Mouse (Mus musculus) frontal cortex, adult (tissue): ENCODE data around the gene Cfap46.

ENCODE experiments used
- ATAC-seq: cut with Nextera tagmentation; 2 replicates; pipeline ENCODE4 v1.9.2; 2017; ENCODE audit warnings: mild to moderate bottlenecking, moderate library complexity, mixed read lengths; ENCODE audit not compliant: low TSS enrichment

Cfap46 gene

DNA sequence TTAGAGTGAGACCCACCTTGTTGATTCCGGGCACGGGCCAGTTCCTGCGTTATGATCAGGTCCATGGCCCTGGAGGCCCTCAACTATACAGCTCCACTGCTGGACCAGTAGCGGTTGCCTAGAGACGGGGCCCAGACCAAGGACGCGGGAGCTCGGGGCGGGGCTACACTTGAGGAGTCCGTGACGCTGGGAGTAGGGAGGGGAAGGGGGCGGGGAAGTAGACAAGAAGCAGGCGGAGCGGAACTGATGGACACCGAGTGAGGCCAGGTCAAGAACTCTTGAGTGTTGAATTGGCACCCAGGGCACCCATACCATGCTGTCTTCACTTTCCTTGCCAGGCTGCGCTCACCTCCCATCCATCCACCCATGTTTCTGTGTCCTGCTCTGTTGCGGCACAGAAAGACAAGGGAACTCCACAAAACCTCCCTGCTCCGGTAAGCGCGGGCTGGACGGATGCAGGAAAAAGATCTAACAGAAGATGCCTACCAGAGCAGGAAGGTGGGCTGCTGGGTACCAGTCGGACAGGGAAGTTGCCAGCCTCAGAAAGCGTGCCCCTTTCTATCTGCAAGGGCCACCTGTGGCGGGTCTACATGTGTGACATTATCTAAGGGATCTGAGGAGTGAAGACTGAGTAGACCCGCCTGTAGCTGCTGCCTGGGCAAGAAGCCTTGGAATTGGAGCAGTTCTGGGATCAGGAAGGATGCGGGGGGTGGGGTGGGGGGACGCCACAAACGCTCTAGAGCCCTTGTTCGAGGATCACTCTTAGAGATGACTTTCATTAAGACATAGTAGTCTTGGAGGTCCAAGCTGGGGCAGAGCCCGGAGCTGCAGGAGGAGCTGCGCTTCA, at the start of gene Cfap46:
Cfap46 (minus strand) TSS at position 112 of the 847 bp plus-strand sequence.
- peak; percentile 86 for ATAC-seq

DNA sequence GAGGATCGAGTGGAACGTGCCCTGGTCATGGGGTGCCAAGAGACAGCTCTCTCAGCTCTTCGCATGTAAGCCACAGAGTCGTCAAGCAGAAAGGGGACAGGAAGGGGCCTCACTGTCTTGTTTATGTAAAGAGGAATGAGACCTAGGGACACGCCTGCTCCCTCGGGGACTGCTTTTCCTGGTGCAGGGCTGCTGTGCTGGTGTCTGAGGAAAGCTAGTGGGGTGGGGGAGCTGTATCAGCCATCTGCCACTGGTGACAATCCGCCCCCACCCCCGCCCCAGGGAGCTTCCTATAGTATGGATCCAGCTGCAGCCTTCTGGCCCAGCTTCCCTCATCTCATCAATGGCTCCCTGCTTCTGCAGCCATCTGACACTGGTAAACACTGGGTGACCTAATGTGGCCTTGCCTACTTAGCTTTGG, 47.7 kb upstream of the Cfap46 start:
- peak; percentile 44; the same call in 1 of the 2 replicates for ATAC-seq

DNA sequence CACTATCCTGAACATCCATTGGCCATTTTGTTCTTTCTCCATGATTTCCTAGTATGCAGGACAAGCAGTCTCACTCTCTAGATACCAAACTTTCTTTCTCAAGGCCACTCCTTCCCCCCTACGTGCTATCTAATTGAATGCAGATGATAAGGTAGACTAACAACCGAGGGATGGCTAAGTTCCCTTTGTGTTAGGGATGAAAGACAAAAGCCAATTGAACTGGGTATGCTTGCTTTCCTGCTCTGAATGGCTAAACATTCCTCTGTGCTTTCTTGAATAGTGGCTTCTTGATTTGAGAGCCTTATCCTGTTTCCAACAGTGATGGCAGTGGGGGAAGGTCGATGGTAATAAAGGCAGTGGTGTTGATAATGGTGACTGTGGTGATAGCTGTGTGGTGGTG, 43.5 kb upstream of the Cfap46 start:
- ATAC-seq = no peak

DNA sequence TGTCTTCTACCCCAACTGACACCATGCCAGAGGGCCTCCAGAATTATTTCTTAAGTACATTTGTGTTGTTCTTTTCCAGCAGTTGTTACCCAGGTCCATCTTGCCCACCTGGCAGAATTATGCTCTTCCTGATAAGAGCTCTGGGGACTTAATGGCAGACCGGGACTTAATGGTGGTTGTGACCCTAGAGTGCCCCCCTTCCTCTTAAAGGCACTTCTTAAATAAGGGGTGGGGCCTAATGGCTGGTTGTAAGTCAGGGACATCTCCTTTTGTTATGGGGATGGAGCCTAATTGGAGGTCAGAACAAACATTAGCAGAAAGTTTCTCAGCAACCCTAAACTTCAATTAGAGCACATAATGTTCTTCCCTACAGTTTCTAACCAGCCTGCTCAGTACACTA, 42.0 kb upstream of the Cfap46 start:
- ATAC-seq = no peak

DNA sequence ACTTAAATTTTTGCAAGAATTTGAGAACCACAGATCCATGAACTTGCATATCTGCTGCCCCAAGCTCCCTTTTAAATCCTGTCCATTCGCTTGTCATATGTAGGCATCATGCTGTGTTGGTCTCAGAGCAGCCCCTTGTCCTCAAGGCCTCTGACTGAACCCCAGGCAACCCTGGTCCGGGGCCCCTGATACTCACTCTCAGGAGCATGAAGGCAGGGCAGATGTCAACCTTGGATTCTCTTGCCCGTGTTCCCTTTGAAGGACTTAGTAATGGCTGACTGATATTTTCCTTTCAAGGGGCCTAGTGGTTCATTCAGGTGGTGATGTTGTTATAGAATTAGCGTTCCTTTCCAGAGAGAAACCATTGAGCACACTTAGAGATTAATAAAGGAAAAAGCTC, 40.4 kb upstream of the Cfap46 start:
- no peak for ATAC-seq

DNA sequence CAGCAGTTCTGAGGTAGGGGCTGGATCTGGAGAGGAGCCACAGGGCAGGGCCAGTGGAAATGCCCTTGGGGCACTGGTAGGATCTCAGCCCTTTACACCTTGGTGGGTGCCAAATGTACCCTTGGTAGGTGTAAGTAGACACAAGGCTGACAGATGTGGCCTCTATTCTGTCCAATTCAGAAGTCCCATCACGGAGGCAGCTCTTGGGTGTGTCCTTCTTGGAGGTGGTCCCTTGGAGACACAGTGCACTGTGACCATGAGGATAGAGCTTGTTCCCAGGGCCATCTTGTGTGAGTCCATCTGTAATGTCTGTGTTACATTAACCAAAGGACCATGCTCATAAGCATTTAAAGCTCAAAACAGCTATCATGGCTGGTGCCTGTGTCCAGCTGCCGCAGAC, 37.6 kb upstream of the Cfap46 start:
- no peak for ATAC-seq

DNA sequence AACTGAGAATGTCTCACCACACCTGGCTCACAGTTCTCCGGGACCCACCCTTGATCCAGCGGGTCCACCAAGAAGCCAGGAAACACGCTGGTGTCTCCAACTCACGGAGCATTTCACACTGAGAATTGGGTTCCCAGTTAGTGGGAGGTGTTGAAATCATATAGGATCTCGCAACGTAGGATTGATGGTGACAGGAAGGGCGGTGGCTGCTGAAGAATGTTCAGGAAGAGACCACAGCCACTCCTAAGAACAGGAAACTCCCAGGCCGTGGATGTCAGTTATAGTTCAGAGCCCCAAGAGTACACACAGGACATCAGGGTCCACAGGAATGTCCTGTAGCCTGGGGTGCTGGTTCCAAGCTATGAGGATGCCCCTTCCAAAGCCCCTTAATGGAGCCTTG, 34.2 kb upstream of the Cfap46 start:
- ATAC-seq = no peak

DNA sequence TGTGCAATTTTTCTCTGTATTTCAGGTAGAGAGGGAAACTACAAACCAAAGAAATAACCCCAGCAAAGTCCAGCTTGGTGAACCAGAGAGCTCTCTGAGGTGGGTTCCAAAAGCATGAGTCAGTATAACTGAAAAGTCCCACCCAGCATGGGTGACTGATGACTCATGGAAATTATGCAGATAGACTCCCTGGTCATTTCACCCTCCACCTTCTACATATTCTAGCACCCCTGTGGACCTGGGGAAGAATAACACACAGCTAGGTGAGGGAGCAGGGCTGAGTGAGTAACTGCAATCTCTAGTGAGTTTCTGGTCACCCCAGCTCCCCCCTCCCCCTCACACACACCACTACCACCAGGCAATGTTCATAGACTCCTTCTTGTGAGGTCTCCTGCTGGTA, 28.2 kb upstream of the Cfap46 start:
- no peak for ATAC-seq

DNA sequence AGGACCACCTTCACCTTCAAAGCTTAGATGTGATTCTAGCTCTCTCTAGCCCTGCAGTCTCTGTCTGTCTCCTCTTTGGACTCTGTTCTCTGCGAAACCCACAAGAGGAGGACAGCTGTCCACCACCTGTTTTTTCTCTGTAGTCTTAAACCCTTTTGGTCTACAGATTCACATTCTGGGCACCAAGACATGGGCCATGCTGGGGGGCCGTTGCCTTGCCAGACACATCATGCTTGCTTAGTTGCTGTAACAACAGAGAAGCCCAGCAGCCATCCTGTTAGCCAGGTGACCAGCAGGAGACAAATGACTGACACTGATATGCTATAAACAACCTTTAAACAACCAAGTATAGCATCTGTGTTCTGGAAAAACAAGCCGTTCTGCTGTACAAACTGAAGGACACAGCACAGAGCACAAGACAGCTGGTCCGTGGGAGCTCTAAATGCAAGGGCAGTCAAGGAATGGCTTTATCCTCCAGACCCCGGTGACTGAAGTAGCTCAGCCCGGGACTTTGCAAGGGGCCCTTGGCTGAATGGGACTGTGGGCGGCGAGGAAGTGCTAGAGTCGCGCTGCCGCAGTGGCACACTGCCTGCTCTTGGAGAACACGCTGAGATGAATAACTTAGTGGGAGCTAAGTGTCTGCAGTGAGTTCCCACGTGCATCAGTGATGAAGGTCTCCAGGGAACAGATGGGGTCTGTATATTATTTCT, 22.9 kb upstream of the Cfap46 start:
- ATAC-seq = peak; percentile 45

DNA sequence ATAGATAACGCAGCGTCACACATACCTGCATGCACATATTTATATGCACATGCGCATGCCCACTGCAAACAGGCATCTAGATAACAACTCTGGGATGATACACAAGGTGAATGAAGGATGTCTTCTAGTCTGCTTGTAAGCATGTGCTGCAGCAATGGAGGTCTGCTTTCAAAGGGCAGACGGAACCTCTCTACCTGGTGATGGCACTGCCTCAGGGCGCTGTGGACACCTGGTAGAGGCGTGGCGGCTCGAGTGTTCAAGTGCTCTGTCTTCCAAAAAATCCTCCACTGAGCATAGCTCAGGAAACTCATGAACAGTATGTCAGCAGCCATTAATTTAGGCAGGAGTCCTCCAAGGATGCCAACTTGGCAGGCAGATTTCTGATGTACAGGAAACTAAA, 22.2 kb upstream of the Cfap46 start:
- ATAC-seq = no peak

DNA sequence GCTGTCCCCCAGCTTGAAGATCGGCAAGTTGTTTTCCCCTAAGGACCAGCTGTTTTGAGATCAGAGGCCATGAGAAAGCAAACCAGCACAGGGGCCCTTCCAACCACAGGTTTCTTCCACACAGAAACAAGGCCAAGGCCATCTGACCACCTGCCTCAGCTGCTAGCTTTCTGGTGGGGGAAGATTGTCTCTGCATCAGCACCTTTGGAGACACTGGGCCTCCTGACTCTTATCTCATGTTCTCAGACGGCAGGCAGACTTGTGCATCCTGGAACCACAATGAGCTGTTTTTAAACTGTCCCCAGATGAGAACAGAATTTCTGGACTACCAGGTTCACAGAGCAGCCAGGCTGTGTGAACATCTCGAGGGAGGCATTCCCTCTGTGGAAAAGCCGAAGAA, 21.5 kb upstream of the Cfap46 start:
- ATAC-seq = no peak

DNA sequence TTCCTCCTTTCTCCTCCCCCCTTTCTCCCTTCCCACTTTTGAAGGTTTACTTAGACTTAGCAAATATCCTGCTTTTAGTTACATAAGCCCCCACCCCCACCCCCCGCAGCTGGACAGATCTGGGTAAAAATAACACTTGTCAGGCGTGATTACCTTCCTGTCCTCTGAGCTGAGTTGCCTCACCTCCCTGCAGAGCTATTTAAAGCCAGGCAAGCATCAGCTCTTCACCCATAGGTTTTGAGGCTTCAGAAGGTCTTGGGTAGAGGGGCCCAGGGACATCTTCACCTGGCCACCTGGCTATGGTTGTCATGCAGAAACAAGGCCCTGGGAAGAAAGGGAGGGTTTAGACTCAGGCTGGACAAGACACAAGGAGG, 20.2 kb upstream of the Cfap46 start:
- no peak for ATAC-seq

DNA sequence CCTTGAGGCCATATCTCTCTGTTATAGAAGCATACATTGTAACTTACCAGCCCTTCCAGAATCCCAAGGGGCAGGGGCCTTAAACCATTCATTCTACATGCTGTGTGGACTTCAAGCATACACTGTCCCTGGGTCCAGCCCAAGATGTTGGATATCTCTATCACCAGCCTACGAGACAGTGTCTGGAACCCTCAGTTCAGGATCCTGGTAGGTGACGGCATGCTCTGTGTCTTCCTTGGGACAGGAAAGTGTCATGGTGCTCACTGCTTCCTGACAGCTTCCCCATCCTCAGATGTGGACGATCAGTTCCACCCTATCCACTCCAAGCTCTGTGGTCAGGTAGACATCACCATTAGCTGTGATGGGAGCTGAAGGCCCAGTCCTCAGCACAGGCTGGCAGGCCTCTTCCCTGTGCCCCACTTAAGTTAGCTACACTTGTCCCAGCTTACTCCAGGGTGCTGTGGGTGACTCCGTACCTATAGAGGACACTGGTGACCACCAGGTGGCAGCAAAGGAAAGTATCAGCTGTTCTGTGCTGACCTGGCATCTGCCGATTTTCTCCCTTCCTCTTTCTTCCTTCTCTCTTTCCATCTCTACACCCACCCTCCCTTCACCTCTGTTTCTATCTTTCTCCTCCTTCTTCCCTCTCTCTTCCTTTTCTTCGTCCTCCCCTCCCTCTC, 19.7 kb upstream of the Cfap46 start:
- ATAC-seq = peak; percentile 71

DNA sequence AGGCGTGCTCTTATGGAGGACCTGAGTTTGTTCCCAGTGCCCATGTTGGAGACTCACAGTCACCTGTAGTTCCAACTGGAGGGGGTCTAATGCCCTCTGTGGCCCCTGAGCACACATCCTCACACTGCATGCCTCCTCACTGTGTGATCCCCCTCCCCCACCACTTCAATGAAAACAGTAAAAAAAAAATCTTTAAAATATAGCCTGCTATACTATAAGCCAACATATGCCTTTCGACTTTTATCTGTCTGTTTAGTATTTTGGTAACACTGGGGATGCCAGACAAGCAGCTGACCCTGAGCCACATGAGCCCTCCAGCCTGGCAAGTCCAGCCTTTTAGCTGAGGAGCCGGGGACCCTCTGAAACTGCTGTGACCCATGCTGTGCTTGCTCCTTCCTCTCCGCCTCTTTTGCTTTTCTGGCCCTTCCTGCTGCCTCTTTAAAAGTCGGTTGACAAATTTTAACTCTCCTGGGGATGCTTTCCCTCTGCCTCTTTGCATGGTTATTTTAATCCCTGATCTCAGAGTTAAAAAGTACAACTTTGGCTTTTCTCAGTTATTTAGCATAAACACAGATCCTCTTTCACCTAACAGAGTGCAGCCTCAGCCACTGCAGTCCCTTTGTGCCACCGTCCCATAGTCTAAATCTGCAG, 18.2 kb upstream of the Cfap46 start:
- no peak for ATAC-seq

DNA sequence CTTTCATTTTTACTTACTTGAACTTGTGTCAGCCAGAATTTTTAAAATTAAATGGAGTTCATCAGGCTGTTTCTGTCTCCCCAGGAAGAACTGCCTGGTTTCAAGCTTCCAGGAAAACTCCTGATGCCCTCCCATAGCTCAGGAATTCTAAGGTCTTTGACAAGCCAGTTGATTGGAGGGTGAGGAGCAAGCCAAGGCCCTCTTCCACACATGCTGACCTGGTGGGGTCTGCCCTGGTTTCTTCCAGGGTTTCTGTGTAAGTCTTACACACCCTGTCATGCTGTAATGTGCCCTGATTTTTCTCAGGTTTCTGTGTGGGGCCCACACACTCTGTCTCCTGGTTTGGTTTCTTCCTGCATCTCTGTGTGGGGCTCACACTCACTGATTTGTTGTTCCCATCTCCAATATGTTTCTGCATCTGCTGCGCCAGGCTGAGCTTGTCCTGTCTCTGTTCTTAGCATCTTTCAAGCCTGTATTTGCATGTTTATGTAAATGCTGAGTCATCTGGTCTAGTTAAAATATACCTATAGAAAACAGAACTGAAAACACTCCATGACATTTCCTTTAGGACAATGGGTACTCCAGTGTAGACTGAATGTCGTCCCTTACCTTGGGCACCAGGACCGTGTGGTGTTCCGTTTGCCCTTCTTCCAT, 9.2 kb upstream of the Cfap46 start:
- ATAC-seq = peak; percentile 89

DNA sequence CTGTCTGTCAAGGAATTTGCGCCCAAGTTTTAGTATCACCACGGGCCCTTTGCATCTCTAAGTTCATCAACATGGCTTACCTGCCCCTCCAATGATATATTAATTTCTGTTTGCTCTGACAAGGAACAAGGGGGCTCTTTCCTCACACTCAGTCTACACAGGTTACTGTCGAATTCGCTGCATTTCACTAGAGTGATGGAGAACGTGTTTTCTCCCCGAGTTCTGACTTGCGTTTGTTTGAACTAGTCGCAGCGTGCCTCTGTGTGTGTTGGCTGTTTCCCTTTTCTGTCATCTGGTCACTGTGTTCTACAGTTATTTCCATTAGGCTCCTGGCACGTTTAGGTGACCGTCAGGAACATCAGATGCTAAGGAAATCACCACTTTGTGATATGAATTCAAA, 8.6 kb upstream of the Cfap46 start:
- no peak for ATAC-seq

DNA sequence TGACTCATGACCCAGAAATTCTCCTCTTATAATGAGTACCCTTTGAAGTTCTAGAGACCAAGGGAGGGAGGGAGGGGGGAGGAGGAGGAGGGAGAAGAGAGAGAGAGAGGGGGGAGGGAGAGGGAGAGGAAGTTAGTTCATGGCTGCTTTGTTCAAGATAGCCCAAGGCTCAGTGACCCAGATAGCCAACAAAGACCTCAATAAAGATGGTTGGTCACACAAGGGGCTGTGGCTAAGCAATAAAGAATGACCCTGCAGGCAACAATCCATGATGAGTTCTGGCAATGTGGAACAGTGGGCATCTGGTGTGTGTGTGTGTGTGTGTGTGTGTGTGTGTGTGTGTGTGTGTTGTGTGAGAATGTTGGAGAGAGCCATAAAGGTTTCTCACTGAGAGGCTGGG, 1.7 kb upstream of the Cfap46 start:
- ATAC-seq = no peak

DNA sequence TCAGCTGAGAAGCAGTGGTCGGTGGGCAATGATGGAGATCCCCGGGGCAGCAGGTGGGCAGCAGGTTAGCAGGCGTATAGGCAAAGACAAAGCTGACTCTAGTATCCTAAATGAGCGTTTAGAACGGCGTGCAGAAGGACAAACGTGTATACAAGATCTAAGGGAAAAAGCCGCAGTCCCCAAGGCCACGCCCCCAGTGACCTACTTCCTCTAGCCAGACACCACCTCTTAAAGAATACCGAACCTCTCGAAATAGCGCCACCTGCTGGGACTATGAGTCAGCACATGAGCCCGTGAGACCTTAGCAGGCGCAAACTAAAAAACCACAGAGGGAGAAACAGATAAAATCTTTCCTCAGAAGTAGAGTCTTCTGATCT, 924 bp upstream of the Cfap46 start:
- ATAC-seq = peak; percentile 79

DNA sequence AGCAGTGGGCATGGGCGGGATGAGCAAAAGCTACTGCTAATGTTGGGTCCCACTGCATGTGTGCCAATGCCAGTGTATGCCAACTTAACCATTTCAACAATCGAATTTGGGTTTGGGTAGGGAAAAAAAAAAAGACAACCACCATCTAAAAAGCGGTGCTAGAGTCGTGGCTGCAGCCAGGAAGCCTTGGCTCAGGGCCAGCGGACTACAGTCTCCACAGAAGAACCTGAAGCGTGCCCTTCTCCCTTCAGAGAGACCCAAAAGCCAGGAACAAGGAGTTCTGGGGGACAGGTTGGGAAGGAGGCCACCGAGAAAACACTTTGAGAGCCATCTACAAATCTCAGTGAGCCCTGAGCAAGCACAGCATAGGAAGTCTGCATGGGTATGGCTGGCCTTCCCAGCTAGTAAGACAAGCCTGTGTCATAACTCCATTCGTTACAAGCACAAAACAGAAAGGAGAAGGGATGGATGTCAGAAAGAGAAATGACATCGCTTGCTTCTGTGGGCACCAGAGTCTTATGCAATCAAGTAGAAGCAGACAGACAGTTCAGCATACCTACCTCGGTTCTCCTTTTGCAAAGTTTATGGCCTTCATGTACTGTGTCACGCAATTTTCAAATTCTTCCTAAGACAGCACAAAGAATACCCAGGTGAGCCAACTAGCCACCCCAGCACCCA, 1.6 kb downstream of the Cfap46 start:
- no peak for ATAC-seq

DNA sequence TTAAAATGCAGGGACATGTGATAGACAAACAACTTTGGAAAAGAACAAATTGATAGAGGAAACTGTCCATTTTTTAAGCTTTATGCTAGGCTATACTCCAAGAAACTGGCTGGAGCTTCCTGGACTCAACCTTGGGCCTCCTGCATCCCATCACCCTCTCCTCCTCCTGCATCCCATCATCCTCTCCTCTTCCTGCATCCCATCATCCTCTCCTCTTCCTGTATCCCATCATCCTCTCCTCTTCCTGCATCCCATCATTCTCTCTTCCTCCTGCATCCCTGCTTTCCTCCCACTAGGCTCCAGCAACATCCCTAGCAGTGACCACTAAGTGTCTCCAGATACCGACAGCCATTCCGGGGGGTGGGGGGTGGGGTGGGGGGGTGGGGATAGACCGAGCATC, 7.2 kb downstream of the Cfap46 start:
- no peak for ATAC-seq

DNA sequence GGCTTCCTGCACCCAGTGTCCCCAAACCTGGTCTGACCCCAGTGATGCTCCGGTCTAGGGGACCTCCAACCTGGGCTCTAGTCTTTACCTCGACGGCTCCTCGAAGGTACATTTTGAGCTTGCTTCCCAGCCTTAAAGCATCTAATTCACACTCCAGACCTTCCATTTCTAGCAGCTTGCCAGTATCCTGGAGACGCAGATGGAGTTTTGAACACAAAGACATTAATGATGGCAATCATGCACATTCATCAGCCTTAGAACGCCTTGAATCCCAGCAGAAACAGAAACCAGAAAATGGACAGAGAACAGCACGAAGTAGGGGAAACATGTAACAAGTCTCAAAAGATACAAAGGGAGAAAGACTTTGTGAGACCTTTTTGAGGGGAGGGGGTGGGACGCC, 16.7 kb downstream of the Cfap46 start:
- peak; percentile 50; the same call in 1 of the 2 replicates for ATAC-seq
